Mouse (Mus musculus): ENCODE results near the gene Sfmbt1. TPM values are rescaled to one million over a fixed set of nuclear protein-coding genes. Genes with fewer than 3 reads are reported as not detected.

Gene Sfmbt1
- total RNA-seq, 2 experiments from 2014 or later = 33.3 to 35.2 TPM

DNA sequence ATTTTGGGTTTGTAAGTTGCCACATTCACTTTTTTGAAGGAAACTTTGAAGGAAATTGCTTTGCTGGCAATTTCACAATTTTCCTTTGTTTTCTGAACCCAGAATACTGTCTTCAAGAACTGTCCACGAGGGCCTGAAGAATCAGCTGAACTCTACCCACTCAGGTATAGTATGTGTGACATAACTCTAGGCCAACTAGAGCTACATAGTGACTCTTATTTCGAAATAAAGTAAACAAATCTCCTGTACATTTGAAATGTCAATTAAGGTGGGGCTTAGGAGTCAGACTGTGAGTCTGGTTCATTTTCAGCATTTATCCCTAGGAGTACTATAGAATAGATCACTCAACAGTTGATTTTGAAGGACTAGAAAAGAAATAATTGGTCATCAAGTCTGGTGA lies 87.1 kb downstream of the Sfmbt1 start:
- intact Hi-C loops (cut with DNase I) = no loop called here
- no peak for DNase-seq (ENCODE audit: low spot score in 2 of 2)

DNA sequence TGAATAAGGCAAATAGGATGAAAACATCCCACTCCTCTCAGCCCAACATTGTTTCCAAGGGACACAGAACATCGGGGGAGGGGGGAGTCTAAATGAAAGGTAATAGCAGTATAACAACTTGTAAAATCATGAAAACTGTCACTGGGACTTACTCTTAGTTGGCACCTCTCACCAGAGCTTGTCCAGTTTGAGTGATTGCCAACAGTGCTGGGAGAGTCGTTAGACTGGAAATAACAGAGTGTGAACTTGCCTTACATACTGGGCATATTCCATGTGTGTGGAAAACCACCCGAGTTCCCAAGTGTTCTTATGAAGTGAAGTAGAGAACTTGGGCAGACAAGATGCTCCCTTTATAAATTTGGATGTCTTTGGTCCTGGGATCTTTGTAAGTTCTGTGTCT lies 106.5 kb downstream of the Sfmbt1 start:
- intact Hi-C loops (cut with DNase I) = no loop called here
- DNase-seq (ENCODE audit: low spot score in 2 of 2) = no peak

DNA sequence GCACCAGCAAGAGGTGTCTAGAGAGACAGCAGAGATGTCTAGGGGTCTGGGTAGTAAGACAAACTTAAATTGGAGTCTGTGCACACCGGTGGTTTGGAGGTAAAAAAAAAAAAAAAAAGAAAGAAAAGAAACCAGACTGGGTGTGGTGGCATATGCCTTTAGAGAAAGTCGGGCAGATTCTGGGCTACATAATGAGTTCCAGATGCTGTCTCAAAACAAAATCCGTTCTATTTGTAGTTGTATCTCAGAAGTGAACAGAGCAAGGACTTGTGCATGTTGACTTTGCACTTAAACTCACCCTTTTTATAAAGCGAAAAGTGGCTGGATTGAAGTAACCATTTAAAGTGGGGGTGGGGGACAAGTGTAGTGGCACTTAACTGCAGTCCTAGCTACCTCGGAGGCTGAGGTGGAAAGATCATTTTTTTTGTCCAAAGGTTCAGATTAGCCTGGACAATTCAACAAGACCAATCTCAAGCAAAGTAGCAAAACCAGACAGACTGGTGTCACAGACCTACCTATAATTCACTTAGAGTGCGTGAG lies 109.9 kb downstream of the Sfmbt1 start:
- intact Hi-C loops (cut with DNase I) = no loop called here
- no peak for DNase-seq (ENCODE audit: low spot score in 2 of 2)

DNA sequence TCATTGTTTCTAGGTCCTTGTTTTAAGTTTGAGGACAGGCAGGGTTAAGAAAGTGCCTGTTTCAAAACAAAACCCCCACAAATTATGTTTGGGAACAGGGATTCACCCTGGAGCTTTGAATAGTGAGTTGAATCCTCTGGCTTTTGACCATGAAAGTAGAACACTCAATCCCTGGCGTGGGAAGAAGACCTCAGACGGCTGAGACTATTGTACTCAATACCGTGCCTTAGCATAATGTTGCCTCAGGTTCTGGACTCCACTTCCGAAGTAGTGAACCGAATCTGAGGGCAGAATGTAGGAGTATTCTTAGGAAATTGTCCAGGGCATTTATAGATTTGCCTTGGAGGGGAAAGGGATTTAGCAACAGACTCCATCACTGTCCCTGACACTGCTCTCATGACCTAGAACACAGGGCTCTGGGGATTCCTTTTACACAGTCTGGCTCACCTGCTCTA lies 110.4 kb downstream of the Sfmbt1 start:
- DNase-seq (ENCODE audit: low spot score in 2 of 2) = no peak
- intact Hi-C loops (cut with DNase I) = loop anchor here (5.0 kb wide), 1 partner anchor 37 kb away; no protein-coding TSS in a partner anchor

DNA sequence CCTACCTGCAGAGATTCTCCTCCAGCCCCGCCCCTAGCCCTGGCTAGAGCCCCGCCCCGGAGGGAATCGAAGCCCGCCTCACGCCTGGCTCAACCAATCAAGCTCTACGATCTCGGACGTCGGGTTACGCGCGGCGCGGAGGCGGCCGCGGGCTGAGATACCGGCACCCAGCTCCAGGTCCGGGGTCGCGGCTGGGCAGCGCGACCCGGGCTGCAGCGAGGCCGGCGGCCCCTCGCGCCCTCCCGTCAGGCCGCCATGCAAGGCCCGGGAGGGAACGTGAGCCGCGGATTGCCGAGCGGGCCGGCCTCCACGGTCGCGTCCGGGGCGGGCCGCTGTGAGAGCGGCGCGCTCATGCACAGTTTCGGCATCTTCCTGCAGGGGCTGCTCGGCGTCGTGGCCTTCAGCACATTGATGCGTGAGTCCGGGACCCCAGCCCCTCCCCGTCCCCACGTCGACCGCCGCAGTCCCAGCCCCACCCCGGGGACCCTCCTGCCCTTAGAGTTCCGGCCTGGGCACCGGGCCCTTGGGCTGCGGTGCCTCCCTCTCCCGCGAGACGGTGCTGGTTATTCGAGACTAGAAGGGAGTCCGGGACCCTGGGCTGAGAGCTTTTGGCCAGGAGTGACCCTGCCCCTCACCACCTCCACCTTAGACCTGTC lies 111.0 kb downstream of the Sfmbt1 start, which contains the start of gene Tmem110:
Gene Tmem110 (plus strand): TSS at position 115 of the 656 bp plus-strand sequence.
- peak; percentile 84 for DNase-seq (ENCODE audit: low spot score in 2 of 2)
- intact Hi-C loops (cut with DNase I) = loop anchor here (5.0 kb wide), 1 partner anchor 37 kb away; no protein-coding TSS in a partner anchor

DNA sequence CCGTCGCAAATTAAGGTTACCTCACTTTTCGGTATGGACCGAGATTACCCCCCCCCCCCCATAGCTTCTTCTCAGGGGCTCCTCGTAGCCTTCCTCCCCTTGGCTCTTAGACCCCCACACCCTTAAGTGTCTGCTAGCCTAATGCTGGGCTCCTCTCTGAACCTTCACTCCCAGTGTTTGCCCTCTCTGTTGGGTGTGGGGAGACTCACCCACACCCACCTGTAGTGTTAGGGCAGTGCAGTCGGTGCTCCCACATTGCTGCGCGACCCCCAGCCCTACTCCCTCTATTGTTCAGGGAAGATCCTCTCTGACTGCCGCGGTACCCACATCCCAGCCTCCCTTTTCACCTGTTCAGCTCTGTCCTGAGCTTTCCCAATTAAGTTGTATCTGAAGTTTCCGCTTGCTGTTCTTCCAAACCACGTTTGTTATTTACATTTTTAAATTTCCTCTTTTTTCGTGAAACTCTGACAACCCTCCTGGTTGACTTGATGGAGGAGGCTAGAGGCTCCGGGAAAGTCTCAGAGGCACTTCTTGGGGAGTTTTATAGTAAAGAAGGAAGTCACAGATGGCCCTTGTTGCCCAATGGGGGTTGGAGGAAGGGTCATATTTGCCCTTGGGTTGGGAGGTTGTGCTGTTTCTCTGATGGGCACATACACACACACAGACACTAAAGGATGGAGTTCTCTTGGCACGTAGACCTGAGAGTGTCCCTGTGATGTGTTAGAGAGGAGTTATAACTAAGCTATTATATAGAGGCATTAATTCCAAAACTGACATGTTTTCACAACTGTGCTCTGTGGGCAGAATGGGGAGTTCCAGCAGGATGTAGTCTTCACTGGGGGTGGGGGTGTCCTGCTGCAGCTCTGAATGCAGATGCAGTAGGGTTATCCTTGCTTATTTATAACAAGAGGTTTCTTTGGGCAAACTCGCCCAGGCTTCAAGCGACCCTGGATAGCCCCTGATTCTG lies 111.8 kb downstream of the Sfmbt1 start:
- DNase-seq (ENCODE audit: low spot score in 2 of 2) = no peak
- intact Hi-C loops (cut with DNase I) = loop anchor here (5.0 kb wide), 1 partner anchor 36 kb away; no protein-coding TSS in a partner anchor

DNA sequence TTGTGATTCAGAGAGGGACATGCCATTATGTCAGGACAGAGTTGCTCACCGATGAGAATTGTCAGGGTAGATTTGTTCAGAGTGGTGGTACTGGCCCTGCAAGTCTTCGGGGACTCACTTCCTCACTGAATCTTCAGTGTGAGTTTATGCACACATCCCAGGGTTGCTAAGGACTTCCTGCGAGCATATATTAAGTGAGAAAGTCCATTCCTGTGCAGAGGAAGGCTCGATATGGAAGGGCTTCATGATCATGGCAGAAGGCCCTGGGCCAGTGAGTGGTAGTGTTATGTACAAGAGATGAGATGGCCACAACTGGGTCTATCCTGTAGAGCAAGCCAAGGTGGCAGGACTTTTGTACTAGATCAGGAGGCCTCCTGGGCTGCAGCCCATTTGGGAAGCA lies 112.8 kb downstream of the Sfmbt1 start:
- intact Hi-C loops (cut with DNase I) = loop anchor here (5.0 kb wide), 1 partner anchor 35 kb away; no protein-coding TSS in a partner anchor
- DNase-seq (ENCODE audit: low spot score in 2 of 2) = no peak

DNA sequence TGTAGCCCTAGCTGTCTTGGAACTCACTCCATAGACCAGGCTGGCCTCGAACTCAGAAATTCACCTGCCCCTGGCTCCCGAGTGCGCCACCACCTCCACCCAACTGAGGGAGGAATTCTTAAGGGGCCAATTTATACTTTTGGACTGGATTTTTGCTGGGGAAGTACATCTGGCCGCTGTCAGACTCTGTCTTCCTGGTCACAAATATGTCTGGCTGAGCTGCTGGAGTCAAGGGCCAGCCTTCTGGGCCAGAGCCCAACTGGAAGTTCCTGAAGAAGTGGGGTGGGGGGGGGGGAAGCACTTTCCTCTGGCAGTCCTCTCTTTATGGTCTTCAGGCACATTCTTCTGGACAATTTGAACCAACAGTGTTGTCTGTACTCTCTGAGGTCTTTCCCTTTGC lies 113.4 kb downstream of the Sfmbt1 start:
- DNase-seq (ENCODE audit: low spot score in 2 of 2) = no peak
- intact Hi-C loops (cut with DNase I) = loop anchor here (5.0 kb wide), 1 partner anchor 34 kb away; no protein-coding TSS in a partner anchor

DNA sequence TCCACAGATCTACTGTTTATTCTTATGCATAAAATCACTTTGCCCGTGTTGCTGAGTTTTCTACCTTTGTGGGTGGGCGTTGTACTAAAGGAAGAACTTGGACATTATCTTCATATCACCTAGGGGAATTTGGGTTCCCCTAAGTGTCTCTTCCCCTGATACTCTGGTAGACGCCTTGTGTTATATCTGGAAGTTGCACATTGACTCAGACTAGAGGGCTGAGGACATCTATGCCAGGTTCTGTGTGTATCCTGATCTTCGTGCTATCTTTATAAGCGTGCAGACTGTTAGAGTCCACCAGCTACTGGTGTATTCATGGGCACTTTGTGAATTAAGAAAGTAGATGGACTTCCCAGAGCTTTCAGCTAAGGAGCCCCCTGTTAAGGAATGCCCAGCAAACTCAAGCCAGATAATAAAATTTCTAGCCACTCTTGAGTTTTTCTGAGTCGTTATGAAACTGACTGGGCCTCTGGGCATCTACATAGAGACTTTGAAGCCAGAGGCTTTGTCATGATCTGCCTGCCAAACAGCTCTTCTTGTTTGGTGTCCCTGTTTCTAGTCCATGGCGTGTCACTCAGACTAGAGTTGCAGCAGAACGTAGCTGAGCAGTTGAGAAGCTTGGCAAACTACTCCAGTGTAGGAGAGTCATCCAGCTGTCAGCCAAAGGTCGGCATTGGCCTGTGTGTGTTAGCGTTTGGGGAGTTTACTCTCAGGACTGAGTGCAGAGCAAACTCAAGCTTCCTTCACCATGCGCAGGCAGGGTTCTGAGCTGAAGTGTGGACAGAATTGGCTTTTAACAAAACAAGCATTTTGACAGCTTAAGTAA lies 114.2 kb downstream of the Sfmbt1 start:
- intact Hi-C loops (cut with DNase I) = loop anchor here (5.0 kb wide), 1 partner anchor 33 kb away; no protein-coding TSS in a partner anchor
- no peak for DNase-seq (ENCODE audit: low spot score in 2 of 2)

DNA sequence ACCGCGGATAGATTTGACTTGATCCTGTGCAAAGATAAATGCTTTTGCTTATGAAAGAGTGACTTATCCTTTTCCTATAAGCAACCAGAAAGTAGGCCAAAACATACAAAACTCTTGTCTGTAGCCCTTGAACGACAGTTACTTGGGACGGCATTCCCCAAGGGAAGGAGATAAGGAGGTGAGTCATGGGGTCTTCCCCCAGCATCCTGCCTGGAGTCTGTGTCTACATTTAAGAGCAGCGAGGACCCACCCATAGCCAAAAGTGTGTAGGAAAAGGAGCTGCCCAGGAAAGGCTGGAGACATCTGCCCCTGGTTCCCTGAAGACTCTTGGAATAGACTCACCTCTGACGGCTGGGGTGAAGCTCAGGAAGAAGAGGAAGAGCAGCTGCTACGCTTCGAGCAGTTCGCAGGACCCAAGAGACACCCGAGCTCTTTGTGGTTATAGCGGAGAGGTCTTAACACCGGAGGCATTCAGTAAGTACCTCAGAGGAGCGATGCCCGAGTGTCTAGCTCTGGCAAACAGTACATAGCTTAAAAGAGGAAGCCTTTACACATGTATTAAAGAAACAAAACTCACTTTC lies 122.9 kb downstream of the Sfmbt1 start:
- intact Hi-C loops (cut with DNase I) = no loop called here
- DNase-seq (ENCODE audit: low spot score in 2 of 2) = no peak

DNA sequence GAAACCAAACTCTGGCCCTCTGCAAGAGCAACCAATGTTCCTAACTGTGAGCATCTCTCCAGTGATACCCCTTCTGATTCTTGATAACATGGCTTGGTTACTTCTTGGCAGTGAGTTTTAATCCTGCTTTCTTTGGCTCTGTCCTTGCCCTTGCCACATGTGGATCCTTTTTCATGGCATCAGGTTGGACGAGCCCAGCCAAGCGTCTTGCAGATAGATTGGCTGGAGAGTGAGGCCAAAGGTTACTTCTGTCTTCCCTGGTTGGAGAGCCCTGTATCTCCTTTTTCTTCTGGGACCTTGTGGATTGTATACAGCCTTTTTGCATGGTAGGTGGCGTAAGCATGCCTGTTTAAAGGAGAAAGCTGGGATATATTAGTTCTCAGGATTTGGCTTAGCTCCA lies 129.1 kb downstream of the Sfmbt1 start:
- DNase-seq (ENCODE audit: low spot score in 2 of 2) = no peak
- intact Hi-C loops (cut with DNase I) = no loop called here

DNA sequence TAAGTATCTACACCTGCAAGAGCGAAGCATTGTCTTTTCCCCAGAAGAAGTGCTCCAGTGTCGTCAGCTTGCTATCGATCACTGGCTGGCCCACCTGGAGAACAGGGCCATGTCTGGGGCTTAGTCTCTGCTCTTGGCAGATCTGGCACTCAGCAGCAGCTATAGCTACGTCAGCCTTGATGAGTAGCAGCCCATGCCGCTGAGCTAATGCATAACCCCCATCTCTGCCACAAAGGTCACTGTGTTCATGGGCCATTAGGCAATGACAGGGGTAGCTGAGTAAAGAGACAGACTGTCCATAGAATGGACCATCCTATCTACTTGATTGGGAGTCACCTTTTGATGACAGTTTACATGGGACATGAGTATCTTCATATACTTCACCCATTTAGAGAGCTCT lies 135.9 kb downstream of the Sfmbt1 start:
- intact Hi-C loops (cut with DNase I) = no loop called here
- no peak for DNase-seq (ENCODE audit: low spot score in 2 of 2)

DNA sequence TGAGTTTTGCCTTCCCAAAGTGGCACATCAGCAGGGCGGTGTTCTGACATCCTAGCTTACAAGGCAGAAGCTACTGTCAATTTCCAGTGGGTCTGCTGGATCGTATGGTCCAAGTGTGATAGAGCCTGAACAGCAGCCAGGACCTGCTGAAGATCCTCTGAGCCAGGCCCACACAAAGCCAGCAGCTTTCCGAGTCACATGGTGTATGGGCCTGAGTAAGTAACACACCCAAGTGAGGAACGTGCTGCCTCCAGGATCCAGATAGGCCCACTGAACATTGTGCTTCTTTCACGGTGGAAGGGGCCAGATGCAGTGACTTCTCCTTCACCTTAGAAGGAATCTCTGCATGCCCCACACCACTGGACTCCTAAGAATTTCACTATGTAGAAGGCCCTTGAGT lies 137.7 kb downstream of the Sfmbt1 start:
- intact Hi-C loops (cut with DNase I) = no loop called here

DNA sequence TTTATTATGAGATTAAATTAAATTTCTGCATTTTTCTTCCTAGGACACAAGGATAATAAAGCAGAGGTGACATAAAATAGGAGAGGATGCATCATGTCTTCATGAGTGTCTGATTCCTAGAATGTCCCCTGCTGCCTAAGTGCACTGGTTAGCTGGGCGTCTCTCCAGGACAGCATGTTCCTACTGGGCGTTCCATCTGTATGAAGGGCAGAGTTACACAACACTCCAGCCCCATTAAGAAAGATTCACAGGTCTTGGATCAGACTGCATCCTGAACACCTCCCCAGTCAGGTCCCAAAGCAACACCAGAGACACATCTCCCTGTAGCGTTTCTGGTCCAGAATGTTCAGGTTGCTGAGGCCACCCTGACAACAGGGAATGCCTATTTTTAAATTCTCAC lies 140.7 kb downstream of the Sfmbt1 start:
- DNase-seq (ENCODE audit: low spot score in 2 of 2) = no peak
- intact Hi-C loops (cut with DNase I) = no loop called here

More for the DNA sequence above, 137.7 kb downstream of the Sfmbt1 start:
- DNase-seq (ENCODE audit: low spot score in 2 of 2) = no peak

DNA sequence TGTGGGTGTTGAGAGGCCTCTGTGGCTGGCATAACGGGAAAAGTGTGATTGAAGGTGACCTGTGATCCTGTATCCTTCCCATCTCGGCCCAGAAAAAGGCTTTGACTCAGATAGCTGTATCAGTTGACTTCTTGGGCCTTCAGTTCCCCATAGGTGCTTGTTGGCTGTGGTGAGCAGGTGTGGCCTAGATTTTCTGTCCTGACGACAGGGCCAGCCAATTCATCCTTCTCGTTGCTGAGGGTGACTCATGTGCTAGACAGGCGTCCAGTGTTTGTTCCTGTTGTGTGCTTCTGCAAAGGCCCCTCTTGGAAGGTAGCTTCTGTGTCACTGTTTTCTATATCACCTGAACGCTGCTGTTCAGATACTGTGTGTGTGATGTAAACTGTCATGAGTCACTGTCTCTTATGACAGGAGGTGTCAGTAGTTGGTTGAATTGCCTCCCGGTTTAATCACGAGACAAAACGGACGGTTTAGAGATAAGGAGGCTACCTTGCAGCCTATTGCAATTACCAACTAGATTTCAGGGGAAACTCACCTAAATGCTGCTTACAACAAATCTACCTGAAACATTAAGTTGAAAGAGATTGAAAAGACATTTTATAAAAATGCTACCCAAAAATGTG lies 142.3 kb downstream of the Sfmbt1 start:
- DNase-seq (ENCODE audit: low spot score in 2 of 2) = no peak
- intact Hi-C loops (cut with DNase I) = no loop called here

DNA sequence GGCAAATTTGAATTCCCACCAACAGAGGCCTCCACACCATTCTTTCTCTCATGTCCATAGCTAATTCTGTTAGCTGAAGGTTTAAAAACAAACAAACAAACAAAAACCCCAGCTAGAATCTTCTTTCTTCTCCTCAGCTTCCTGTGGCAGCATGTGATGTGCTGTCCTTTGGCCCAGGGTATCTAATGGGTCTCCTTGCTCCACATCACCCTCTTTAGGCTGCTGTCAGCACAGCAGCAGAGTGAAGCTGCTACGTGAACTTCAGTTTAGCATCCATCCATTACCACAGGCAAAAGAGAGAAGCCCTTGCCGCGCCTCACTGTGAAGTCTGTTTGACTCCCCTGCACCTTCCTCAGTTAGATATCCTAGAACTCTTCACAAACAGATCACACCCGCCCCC lies 143.3 kb downstream of the Sfmbt1 start:
- DNase-seq (ENCODE audit: low spot score in 2 of 2) = no peak
- intact Hi-C loops (cut with DNase I) = no loop called here

DNA sequence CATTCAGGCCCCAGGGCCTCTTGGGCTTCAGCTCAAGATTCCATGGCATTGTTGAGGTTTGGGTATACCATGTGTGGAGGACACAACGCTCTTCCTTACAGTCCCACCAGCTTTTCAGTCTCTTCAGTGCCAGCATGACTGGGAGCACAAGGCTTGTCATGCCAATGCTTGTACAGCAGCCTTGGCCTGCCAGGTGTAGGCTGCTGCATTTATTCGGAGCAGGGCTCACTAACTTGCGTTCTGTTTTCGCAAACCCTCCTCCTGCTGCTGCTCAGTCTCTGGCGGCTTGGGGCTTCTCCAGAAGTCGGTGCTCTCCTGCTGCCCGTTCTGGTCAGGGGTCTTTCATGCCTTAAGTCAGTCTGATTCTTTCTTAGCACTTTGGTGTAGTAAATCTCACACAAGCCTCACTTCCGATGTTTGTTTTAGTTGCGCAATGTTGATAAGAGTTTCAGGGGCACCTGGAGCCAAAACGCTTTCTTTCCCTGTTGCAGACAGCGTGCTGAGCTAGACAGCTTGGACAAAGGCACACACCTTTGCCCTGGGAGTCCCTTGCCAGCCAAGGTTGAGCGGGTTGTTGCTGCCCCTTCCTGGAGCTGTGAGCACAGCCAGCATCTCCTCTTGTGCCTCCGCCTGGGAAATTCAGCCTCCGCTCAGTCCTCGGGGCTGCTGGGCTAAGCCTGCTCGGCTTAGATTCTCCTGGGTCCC lies 146.9 kb downstream of the Sfmbt1 start:
- intact Hi-C loops (cut with DNase I) = loop anchor here (5.0 to 10.0 kb wide), 2 partner anchors 34 to 167 kb away; partner anchors contain the start of gene Tmem110
- no peak for DNase-seq (ENCODE audit: low spot score in 2 of 2)

DNA sequence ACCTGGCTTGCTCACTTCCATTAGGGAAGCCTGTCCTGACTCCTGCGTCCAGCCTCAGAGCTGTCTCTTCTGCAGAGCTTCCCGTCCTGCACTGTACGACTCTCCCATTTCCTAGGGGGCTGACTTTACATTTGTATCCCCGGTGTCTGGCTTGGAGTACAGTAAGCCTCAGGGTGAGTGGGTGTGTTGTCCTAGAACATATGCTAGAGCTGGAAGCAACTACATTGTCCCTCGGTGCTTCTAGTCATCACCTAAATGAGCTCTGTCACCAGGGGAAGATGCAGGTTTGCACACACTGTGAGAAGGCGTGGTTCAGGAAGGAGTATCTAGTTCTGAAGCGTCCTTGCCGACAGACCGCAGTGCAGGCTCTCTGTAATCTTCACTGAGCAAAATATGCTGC lies 147.7 kb downstream of the Sfmbt1 start:
- no peak for DNase-seq (ENCODE audit: low spot score in 2 of 2)
- intact Hi-C loops (cut with DNase I) = loop anchor here (5.0 to 10.0 kb wide), 2 partner anchors 35 to 168 kb away; partner anchors contain the start of gene Tmem110

Data from left cerebral cortex, postnatal 36 days (tissue).